Mouse (Mus musculus) embryonic facial prominence, embryonic 13.5 days (tissue): ENCODE results near the gene Tmem175. TPM values are rescaled to one million over a fixed set of nuclear protein-coding genes. Genes with fewer than 3 reads are reported as not detected.
A peak's percentile ranks its signal among the peaks of the same experiment; 100 is the strongest.
"Not testable (repeated sequence)": the region's sequence is repeated elsewhere in the genome, so short reads cannot be mapped to it uniquely, and the experiment has no call there.

Source experiments
- ATAC-seq: fragments of 200-750 bp; cut with Nextera tagmentation; 2 replicates; pipeline ENCODE4 v1.8.0; 2017; ENCODE audit warnings: low read depth; ENCODE audit not compliant: insufficient number of reproducible peaks, insufficient read depth, low FRiP score, low TSS enrichment
- H3K27ac ChIP-seq: fragments of 300-500 bp; sonication (generic); 2 replicates; pipeline ENCODE4 v1.5.1; 2015; ENCODE audit warnings: moderate library complexity, mild to moderate bottlenecking, inconsistent platforms
- H3K27me3 ChIP-seq: fragments of 300-500 bp; sonication (generic); 2 replicates; pipeline ENCODE4 v1.6.1; 2015; ENCODE audit warnings: mild to moderate bottlenecking, inconsistent platforms
- H3K36me3 ChIP-seq: fragments of 300-500 bp; sonication (generic); 2 replicates; pipeline ENCODE4 v1.6.1; 2015; ENCODE audit warnings: mild to moderate bottlenecking, inconsistent platforms
- H3K4me1 ChIP-seq: fragments of 300-500 bp; sonication (generic); 2 replicates; pipeline ENCODE4 v1.6.1; 2015; ENCODE audit warnings: inconsistent platforms
- H3K4me2 ChIP-seq: fragments of 300-500 bp; sonication (generic); 2 replicates; pipeline ENCODE4 v1.6.1; 2015; ENCODE audit warnings: moderate library complexity, mild to moderate bottlenecking, inconsistent platforms
- H3K4me3 ChIP-seq: fragments of 300-500 bp; sonication (generic); 2 replicates; pipeline ENCODE4 v1.5.1; 2015; ENCODE audit warnings: mild to moderate bottlenecking, inconsistent platforms
- H3K9ac ChIP-seq: fragments of 300-500 bp; sonication (generic); 2 replicates; pipeline ENCODE4 v1.6.1; 2015; ENCODE audit warnings: mild to moderate bottlenecking, inconsistent platforms
- H3K9me3 ChIP-seq: fragments of 300-500 bp; sonication (generic); 2 replicates; pipeline ENCODE4 v1.6.1; 2016; ENCODE audit warnings: inconsistent platforms
- WGBS: fragments of 180-500 bp; shearing (Covaris S2); methylation state at CpG from one replicate; pipeline ENCODE4 v1.1.7; 2015; ENCODE audit warnings: mixed read lengths; 5-methylcytosine and 5-hydroxymethylcytosine counted together
- polyA plus RNA-seq: library from polyadenylated mRNA; unstranded; fragments of >200 nt; fragmentation: Nextera tagmentation; extraction: Ambion mirVana; gene quantifications from 2 replicates; pipeline ENCODE4 v1.2.1, GENCODE M21; 2015

Gene Tmem175
- 23.7 and 25.8 TPM in 2 replicates for polyA plus RNA-seq

DNA sequence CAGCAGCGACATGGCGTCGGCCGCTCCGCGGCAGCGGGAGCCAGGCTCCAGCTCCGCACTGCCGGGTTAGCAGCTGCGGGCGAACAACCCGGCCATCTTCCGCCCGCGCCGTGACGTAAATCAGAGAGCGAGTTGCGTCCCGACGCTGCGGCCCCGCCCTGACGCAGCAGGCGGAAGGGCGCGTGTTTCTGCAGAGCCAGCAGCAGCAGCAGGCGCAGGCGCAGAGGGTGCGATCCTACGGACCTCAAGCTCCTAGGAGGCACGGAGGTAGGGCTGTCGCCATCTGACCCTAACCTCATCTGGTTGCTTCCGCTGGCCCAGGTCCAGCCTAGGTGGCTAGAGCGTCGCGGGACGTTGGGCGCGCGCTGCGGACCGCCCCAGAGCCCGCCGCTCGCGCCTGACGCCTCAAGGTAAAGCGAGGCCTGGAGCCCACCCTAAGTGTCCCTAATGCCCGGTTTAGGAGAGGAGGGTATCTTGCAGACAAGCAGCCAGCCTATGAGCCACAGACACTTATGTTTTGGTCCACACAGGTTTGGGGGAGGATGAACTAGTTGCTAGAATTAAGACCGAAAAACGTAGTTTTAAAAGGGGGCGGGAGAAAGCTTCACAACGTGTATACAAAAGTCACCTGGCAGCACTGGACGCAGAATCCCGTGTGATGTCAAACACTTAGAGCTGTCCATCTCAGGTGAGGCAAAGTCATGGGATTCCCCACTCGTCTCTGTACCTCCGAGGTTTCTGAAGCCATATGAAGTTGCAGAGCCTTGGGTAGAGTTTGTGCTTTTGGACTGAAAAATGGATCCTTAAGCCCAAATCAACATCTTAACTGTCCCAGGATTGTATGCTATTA is at the start of gene Tmem175, which contains the start of gene Gak:
Gene Tmem175, plus strand, starts transcription at position 137 of the 850 bp plus-strand sequence.
Gene Gak, minus strand, starts transcription at position 122 of the 850 bp plus-strand sequence.
- Histone ChIP-seq H3K9ac (peak within 1 kb of the TSS; percentile 88), H3K4me1 (peaks cover 20% of the 10 kb centered on the region), H3K27me3 (no peaks in the 10 kb centered on the region), H3K4me2 (peak within 1 kb of the TSS; percentile 87), H3K36me3 (no peaks in the 10 kb centered on the region), H3K9me3 (no peaks in the 10 kb centered on the region), H3K27ac (peak within 1 kb of the TSS; percentile 77), H3K4me3 (peak within 1 kb of the TSS; percentile 66)
- WGBS: under 1% methylated on average over 58 of the region's 58 CpGs
- peak; percentile 91 for ATAC-seq

DNA sequence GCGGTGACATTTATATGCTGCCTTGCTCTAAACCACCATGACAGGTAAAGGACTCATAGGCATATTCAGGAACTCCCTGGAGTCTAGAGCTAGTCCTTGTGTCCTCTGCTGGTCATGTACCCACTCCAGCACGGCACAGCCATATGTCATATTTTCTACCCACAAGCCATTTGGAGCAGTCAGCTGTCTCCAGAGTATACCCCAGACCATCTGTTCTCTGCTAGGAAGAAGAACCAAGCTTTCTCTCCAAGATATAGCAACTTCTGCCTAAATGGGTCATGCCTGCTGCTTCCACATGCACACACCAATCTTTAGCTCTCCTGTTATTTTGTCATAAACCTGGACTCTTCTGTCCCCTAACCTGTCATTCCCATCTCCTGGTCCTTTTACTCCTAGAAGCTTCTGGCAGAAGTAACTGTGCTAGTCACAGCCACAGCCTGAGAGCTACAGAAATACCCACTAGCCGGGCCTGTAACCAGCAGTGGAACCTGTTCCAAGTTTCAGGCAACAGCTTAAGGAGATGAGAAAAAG is 48.1 kb upstream of the Tmem175 start:
- no peaks in the 10 kb centered on the region for H3K9me3 ChIP-seq
- H3K4me2 ChIP-seq: no peak overlapping the region
- H3K4me3 ChIP-seq: no peak overlapping the region
- no peak overlapping the region for H3K27ac ChIP-seq
- H3K4me1 ChIP-seq: no peaks in the 10 kb centered on the region
- WGBS: 97% methylated on average over 3 of the region's 3 CpGs
- peaks cover 81% of the 10 kb centered on the region for H3K36me3 ChIP-seq
- H3K9ac ChIP-seq: no peak overlapping the region
- ATAC-seq: no peak
- no peaks in the 10 kb centered on the region for H3K27me3 ChIP-seq

DNA sequence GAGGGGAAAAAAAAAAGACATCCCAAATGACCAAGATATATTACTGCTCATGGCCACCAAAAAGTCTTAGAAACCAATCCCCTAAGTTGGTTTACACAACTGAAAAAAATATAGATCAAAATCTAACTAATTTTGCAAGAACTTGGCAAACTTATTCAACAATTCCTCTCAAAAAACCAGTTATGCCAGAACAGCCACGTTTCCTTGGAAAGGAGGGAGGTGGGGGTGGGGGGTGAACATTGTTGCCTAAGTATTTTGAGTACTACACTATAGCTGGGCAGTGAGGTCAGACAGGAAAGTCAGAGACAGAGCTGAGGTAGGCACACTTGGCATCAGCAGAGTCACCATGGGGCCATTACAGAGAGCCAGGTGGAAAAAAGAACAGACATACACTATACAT is 29.6 kb upstream of the Tmem175 start:
- 76% methylated on average over 1 of the region's 1 CpGs for WGBS
- peaks cover 94% of the 10 kb centered on the region for H3K36me3 ChIP-seq

GRCm38 (mm10) chr5:108602537-108602936 is 27.0 kb upstream of the Tmem175 start:
- Histone ChIP-seq H3K36me3 (peaks cover 93% of the 10 kb centered on the region), H3K27ac (no peak overlapping the region), H3K4me2 (no peak overlapping the region), H3K27me3 (no peaks in the 10 kb centered on the region), H3K4me3 (no peak overlapping the region), H3K9ac (no peak overlapping the region), H3K4me1 (no peaks in the 10 kb centered on the region), H3K9me3 (no peaks in the 10 kb centered on the region)
- 93% methylated on average over 9 of the region's 9 CpGs for WGBS
- no peak for ATAC-seq

More for the DNA sequence above, 29.6 kb upstream of the Tmem175 start:
- Histone ChIP-seq H3K27me3 (no peaks in the 10 kb centered on the region), H3K9ac (no peak overlapping the region), H3K4me1 (no peaks in the 10 kb centered on the region), H3K9me3 (no peaks in the 10 kb centered on the region), H3K4me2 (no peak overlapping the region), H3K27ac (no peak overlapping the region), H3K4me3 (no peak overlapping the region)
- ATAC-seq: no peak

DNA sequence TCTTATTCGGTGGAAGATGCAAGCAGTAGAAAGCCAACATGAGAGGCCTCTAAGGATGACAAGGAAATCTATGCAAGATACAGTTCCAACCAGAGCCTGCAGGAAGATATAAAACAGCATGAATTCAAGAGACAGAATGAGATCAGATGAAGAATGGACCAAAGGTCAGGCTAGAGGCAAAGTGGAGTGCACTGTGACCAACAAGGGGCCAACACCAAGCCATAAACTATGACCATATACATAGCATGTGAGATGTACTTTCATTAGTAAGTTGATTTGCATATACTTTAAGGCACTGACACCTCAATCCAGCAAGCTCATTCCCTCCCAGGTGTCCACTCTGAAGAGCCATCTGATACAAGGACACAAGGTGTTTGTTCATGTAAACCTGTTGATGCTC is 19.1 kb upstream of the Tmem175 start:
- H3K9me3 ChIP-seq: no peaks in the 10 kb centered on the region
- no peaks in the 10 kb centered on the region for H3K27me3 ChIP-seq
- H3K9ac ChIP-seq: no peak overlapping the region
- H3K36me3 ChIP-seq: peaks cover 93% of the 10 kb centered on the region
- ATAC-seq: no peak
- WGBS: 96% methylated on average over 1 of the region's 1 CpGs
- no peaks in the 10 kb centered on the region for H3K4me1 ChIP-seq
- H3K27ac ChIP-seq: no peak overlapping the region
- H3K4me2 ChIP-seq: no peak overlapping the region
- H3K4me3 ChIP-seq: no peak overlapping the region

- no peak overlapping the region for H3K4me2 ChIP-seq
These were observed 7.7 kb upstream of the Tmem175 start for GRCm38 (mm10) chr5:108621870-108622269.

GRCm38 (mm10) chr5:108626050-108626660 is 3.4 kb upstream of the Tmem175 start:
- H3K4me3 ChIP-seq: no peak overlapping the region
- WGBS: 83% methylated on average over 4 of the region's 4 CpGs
- ATAC-seq: no peak
- H3K4me1 ChIP-seq: peaks cover 20% of the 10 kb centered on the region
- no peak overlapping the region for H3K9ac ChIP-seq
- H3K27me3 ChIP-seq: no peaks in the 10 kb centered on the region
- H3K36me3 ChIP-seq: peaks cover 34% of the 10 kb centered on the region
- H3K4me2 ChIP-seq: no peak overlapping the region
- no peak overlapping the region for H3K27ac ChIP-seq
- H3K9me3 ChIP-seq: no peaks in the 10 kb centered on the region

More at GRCm38 (mm10) chr5:108621870-108622269, 7.7 kb upstream of the Tmem175 start:
- no peak for ATAC-seq
- 73% methylated on average over 2 of the region's 2 CpGs for WGBS
- Histone ChIP-seq H3K27ac (no peak overlapping the region), H3K4me3 (no peak overlapping the region), H3K9me3 (no peaks in the 10 kb centered on the region), H3K9ac (no peak overlapping the region), H3K4me1 (no peaks in the 10 kb centered on the region), H3K36me3 (peaks cover 55% of the 10 kb centered on the region), H3K27me3 (no peaks in the 10 kb centered on the region)

DNA sequence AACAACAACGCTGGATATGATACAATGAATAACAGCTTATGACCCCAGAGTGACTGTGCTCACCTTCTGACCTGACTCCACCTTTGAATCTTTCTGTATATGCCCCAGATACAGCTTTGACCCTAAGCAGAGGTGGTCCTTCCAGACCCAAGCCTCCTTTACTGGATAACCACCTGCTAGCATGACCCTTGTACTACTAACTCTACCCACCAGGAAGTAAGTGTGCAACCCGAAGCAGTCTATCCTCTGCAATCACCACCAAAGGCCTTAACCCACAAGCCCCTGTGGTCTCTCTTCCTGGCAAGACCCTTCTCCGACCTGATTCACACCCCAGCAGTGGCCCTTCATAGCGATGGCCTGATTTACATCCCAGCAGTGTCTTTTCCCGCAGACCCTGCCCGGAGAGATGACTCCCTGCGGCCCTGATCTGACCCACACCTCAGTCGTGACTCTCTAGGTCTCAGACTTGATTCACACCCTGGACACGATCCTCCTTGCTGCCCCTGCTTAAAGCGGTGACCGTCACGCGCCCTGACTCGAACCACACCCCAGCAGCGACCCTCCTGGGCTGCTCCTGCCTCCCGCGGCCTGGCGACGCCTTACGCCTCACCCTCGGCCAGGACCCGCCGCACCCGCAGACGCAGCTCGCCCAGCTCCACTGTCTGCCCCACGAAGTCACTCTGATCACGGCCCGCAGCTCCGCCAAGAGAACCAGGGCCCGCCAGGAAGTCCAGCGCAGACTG is 508 bp upstream of the Tmem175 start:
- Histone ChIP-seq H3K4me3 (peak overlapping the region; percentile 66), H3K27me3 (no peaks in the 10 kb centered on the region), H3K9ac (peak overlapping the region; percentile 88), H3K27ac (peak overlapping the region; percentile 77), H3K36me3 (peaks cover 7% of the 10 kb centered on the region), H3K4me1 (peaks cover 20% of the 10 kb centered on the region), H3K9me3 (no peaks in the 10 kb centered on the region), H3K4me2 (peak overlapping the region; percentile 87)
- WGBS: 2% methylated on average over 32 of the region's 32 CpGs
- ATAC-seq: peak; percentile 78

DNA sequence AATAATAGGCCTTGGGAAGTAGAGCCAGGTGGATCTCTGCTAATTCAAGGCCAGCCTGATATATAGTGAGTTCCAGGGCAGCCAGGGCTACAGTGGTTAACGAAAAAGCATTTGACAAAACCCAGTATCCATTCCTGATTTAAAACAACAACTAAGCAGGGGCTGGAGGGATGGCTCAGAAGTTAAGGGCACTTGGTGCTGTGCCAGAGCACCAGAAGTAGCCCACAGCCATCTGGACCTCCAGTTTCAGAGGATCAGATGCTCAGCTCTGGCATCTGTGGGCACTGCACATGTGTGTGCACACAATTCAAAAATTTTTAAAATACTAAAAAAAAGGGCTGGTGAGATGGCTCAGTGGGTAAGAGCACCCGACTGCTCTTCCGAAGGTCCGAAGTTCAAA is 4.1 kb downstream of the Tmem175 start:
- H3K27me3 ChIP-seq: no peaks in the 10 kb centered on the region
- peaks cover 8% of the 10 kb centered on the region; the same call in 1 of the 2 replicates for H3K36me3 ChIP-seq
- H3K27ac ChIP-seq: no peak overlapping the region
- peaks cover 11% of the 10 kb centered on the region for H3K4me1 ChIP-seq
- no peak overlapping the region for H3K4me3 ChIP-seq
- H3K9ac ChIP-seq: no peak overlapping the region
- WGBS: 85% methylated on average over 4 of the region's 4 CpGs
- no peak overlapping the region for H3K4me2 ChIP-seq
- H3K9me3 ChIP-seq: no peaks in the 10 kb centered on the region
- no peak for ATAC-seq

DNA sequence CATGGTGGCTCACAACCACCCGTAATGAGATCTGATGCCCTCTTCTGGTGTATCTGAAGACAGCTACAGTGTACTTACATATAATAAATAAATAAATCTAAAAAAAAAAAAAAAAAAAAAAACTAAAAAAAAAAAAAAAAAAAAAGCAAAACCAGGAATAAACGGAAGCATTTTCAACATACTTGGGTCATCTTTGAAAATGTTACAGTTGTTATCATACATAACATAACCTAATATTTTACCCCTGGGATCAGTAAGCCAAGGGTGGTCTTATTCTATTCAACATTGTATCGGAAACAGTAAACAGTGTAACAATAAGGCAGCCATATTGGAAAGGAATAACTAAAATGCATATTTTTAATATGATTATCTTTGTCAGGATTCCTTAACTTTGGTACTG is 4.5 kb downstream of the Tmem175 start:
- not testable (repeated sequence) for H3K4me1 ChIP-seq, H3K9me3 ChIP-seq, H3K4me2 ChIP-seq, ATAC-seq, H3K36me3 ChIP-seq, H3K27me3 ChIP-seq, H3K9ac ChIP-seq, H3K4me3 ChIP-seq, H3K27ac ChIP-seq
- WGBS: 68% methylated on average over 3 of the region's 3 CpGs

- Histone ChIP-seq H3K4me3 (no peak overlapping the region), H3K36me3 (peaks cover 8% of the 10 kb centered on the region; the same call in 1 of the 2 replicates), H3K27me3 (no peaks in the 10 kb centered on the region), H3K4me2 (no peak overlapping the region), H3K9ac (no peak overlapping the region), H3K4me1 (no peaks in the 10 kb centered on the region; the same call in 1 of the 2 replicates), H3K27ac (no peak overlapping the region), H3K9me3 (no peaks in the 10 kb centered on the region)
- 66% methylated on average over 4 of the region's 4 CpGs for WGBS
- ATAC-seq: no peak
These were observed 6.6 kb downstream of the Tmem175 start for GRCm38 (mm10) chr5:108636172-108636571.
